Mouse (Mus musculus) cerebellum, adult 2 months (tissue): ENCODE results near the gene Mid1. TPM values are rescaled to one million over a fixed set of nuclear protein-coding genes. Genes with fewer than 3 reads are reported as not detected.
"Not testable (repeated sequence)": the region's sequence is repeated elsewhere in the genome, so short reads cannot be mapped to it uniquely, and the experiment has no call there.

Source experiments
- DNase-seq, 2 experiments: peaks; one replicate each; pipeline ENCODE4 v3.0.0; 2021
- H3K27ac ChIP-seq: fragments of 200-500 bp; 2 replicates; pipeline ENCODE4 v1.5.1; 2012; ENCODE audit warnings: low read length, control low read depth, inconsistent platforms; ENCODE audit not compliant: insufficient read depth
- H3K27me3 ChIP-seq: fragments of 200-500 bp; 2 replicates; pipeline ENCODE4 v1.6.1; 2012; ENCODE audit warnings: inconsistent platforms, mild to moderate bottlenecking, low read length, moderate library complexity; ENCODE audit not compliant: control insufficient read depth, insufficient read depth
- H3K4me1 ChIP-seq: fragments of 200-500 bp; 2 replicates; pipeline ENCODE4 v1.6.1; 2011; ENCODE audit warnings: low read length; ENCODE audit not compliant: control insufficient read depth, insufficient read depth
- H3K4me3 ChIP-seq: fragments of 200-500 bp; replicated peaks from 2 replicates; pipeline ENCODE3; 2011; ENCODE audit warnings: mild to moderate bottlenecking, low read depth, low read length, control low read depth; ENCODE audit not compliant: insufficient read depth
- CTCF ChIP-seq: fragments of 200-500 bp; IDR thresholded peaks from 2 replicates; pipeline ENCODE4 v1.5.1; 2011; ENCODE audit warnings: low read depth, mild to moderate bottlenecking, control low read depth, low read length, moderate library complexity, borderline replicate concordance; ENCODE audit not compliant: insufficient read depth
- POLR2A ChIP-seq: fragments of 200-500 bp; IDR thresholded peaks from 2 replicates; pipeline ENCODE4 v1.6.1; 2011; ENCODE audit warnings: low read length, control low read depth, borderline replicate concordance; ENCODE audit not compliant: insufficient read depth
- WGBS: fragments of 180-500 bp; shearing (Covaris S2); methylation state at CpG from one replicate; pipeline ENCODE4 v1.1.7; 2018; 5-methylcytosine and 5-hydroxymethylcytosine counted together
- polyA plus RNA-seq: library from polyadenylated mRNA; depleted of rRNA; stranded (reverse); fragments of >200 nt; gene quantifications from 2 replicates; pipeline ENCODE4 v1.2.3, GENCODE M21; 2012

The Mid1 gene
- polyA plus RNA-seq, 1 experiment: 134 TPM

DNA sequence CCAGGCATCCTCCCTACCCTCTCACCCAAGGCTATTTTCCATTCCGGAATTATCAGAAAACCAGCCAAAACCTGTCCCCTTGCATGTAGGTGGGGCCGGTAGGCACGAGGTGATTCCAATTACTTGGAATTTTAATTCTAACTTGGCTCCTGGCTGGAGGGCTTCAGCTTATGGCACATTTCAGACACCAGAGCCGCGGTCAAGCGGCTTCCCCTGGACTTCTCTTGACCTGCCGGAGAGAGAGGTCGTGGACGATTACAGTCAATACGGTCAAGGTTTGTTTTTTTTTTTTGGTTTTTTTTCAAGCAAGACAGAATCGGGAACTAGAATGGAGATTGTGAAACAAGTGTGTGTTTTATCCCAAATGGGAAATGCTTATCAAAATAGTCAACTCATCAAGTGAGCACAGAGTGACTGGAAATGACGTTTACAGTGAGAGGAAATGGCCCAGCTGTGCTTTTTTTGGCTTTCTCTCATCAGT, 295.9 kb downstream of the Mid1 start:
- no peak overlapping the region for H3K27ac ChIP-seq
- 85% methylated on average over 12 of the region's 12 CpGs for WGBS
- no peaks in the 10 kb centered on the region; the same call in 1 of the 2 replicates for H3K4me1 ChIP-seq
- DNase-seq: peak in 1 of 2 experiments; percentile 17
- H3K27me3 ChIP-seq: no peaks in the 10 kb centered on the region
- no peak overlapping the region for H3K4me3 ChIP-seq
- TF ChIP-seq CTCF (no peak), POLR2A (no peak)

DNA sequence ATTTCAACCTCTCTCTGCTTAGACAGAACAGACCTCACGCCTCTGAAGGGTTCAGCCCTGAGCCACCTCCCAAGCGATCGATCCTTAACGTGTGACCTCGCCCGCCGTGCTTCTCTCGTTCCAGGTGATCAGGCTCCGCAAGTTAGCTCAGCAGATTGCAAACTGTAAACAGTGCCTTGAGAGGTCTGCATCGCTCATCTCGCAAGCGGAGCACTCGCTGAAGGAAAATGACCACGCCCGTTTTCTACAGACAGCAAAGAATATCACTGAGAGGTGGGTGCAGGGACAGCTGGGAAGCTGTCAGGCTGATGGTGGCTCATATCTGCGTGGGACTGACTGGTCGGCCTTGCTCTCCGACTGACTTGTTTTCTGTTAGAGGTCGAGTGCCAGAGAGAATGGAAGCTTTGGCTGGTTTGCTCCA, 296.8 kb downstream of the Mid1 start:
- H3K27ac ChIP-seq, H3K27me3 ChIP-seq, H3K4me1 ChIP-seq, H3K4me3 ChIP-seq: not testable (repeated sequence)
- DNase-seq: peak; percentile 29 to 33
- WGBS: 91% methylated on average over 19 of the region's 19 CpGs

DNA sequence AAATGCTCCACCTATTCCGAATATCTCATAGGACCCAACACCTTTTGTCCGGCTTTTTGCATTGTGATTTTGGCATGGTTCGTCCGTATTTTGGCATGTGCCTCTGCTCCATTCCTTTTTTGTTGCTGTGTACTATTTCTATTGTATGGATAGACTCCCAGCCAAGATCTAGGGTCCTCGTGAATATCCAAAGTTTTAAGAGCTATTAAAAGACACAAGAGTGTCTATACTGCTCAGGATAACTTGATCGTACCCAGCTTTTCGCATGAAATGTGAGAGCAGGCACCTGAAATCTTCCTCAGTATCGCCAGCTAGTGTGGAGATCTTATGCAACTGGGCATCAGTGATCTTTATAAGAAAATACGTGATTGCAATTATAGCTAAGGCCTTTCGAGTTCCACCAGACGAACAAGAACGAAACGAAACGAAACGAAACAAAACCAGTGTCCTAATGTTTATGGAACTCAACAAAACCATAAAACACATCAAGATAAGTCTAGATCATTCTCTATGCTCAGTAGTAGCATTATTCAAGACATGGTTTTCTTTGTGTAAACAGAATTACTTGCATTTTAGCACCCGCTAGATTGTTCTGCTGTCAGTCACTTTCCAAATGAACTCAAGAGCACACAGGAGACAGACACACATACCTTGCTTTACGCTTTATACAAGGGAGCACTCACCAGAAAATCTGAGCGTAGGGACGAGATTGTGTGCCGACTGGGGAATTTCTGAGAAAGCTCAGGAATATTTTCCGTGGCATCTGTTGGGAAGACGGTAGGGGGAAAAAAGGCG, 297.8 kb downstream of the Mid1 start:
- DNase-seq, H3K4me3 ChIP-seq, H3K4me1 ChIP-seq, H3K27me3 ChIP-seq, H3K27ac ChIP-seq: not testable (repeated sequence)
- 88% methylated on average over 23 of the region's 23 CpGs for WGBS

DNA sequence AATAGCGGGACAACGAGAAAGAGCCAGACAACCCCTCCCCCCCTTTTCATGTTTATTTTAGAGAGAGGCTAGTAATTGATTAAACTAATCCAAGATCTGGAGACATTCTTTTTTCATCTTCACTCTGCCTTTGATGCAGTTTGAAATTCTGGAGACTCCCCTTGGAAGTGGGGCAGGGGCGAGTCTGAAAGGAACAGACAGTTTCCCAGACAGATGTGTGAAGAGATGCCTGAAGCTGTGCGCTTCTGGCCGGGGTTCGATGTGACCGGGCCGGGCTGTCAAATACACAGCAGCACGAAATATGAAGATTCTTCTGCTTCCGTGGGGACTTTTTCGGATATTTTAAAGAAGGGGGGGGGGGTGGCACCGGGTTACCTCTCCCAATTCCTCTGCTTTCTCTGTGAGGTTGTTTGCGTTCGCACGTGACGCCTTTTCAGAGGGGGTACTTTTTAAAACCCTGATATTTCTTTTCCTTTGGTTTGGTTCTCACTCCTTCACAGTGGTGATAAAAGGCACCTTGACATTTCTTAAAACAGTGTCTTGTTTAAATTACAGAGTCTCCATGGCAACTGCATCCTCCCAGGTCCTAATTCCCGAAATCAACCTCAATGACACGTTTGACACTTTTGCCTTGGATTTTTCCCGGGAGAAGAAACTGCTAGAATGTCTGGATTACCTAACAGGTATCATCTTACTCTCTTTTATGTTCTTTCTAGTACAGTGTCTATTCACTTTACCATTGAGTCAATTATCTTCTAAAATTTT, 298.6 kb downstream of the Mid1 start:
- not testable (repeated sequence) for H3K4me3 ChIP-seq, H3K4me1 ChIP-seq, H3K27ac ChIP-seq, DNase-seq, H3K27me3 ChIP-seq
- 87% methylated on average over 19 of the region's 19 CpGs for WGBS

DNA sequence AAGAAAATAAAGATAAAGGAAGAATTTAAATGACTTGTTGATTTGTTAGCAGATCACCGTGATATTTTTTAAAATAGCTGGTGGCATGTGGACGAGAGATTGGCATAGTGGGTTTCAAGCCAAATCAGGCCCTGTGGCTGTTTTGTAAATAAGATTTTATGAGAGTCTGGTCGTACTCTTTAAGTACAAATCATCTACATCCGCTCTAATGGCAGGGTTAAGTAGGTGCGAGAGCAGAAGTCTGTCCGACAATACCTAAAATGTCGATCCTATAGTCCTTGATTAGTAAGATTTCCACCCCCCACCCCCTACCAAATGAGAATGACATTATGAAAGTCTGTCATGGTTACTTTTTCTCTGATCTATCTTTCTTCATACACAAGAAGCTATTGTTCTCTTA, 299.3 kb downstream of the Mid1 start:
- WGBS: 86% methylated on average over 7 of the region's 7 CpGs
- not testable (repeated sequence) for H3K27ac ChIP-seq, H3K27me3 ChIP-seq, H3K4me1 ChIP-seq, H3K4me3 ChIP-seq
- peak in 1 of 2 experiments; percentile 11 for DNase-seq

DNA sequence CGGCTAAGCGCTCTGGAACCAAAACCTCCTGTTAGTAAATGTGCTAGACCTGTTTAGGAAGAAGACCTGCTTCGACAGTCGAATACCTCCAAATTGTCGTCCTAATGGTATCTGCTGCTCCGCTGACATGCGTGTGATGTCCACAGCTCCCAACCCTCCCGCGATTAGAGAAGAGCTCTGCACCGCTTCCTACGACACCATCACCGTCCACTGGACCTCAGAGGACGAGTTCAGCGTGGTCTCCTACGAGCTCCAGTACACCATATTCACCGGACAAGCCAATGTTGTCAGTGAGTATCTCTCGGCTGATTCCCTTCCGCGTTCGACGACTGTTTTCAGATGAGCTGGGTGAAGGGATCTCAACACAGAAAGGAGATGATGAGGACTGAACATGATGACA, 299.9 kb downstream of the Mid1 start:
- not testable (repeated sequence) for H3K27me3 ChIP-seq, H3K4me1 ChIP-seq, H3K27ac ChIP-seq, H3K4me3 ChIP-seq
- 89% methylated on average over 21 of the region's 21 CpGs for WGBS
- peak; percentile 32 for DNase-seq

DNA sequence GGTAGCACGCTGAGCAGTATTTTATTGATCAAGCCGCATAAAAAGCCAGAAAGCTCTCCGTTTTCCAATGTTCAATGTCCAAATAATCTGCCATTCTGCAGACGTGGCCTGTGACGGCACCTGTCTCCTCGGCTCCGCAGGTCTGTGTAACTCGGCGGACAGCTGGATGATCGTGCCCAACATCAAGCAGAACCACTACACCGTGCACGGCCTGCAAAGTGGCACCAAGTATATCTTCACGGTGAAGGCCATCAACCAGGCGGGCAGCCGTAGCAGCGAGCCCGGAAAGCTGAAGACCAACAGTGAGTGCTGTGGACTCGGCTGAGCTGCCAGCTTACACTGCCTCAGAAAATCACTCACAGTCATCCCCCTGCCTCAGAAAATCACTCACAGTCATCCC, 300.8 kb downstream of the Mid1 start:
- DNase-seq: peak; percentile 53 to 66
- not testable (repeated sequence) for H3K27me3 ChIP-seq, H3K27ac ChIP-seq, H3K4me3 ChIP-seq, H3K4me1 ChIP-seq
- WGBS: 84% methylated on average over 18 of the region's 18 CpGs

DNA sequence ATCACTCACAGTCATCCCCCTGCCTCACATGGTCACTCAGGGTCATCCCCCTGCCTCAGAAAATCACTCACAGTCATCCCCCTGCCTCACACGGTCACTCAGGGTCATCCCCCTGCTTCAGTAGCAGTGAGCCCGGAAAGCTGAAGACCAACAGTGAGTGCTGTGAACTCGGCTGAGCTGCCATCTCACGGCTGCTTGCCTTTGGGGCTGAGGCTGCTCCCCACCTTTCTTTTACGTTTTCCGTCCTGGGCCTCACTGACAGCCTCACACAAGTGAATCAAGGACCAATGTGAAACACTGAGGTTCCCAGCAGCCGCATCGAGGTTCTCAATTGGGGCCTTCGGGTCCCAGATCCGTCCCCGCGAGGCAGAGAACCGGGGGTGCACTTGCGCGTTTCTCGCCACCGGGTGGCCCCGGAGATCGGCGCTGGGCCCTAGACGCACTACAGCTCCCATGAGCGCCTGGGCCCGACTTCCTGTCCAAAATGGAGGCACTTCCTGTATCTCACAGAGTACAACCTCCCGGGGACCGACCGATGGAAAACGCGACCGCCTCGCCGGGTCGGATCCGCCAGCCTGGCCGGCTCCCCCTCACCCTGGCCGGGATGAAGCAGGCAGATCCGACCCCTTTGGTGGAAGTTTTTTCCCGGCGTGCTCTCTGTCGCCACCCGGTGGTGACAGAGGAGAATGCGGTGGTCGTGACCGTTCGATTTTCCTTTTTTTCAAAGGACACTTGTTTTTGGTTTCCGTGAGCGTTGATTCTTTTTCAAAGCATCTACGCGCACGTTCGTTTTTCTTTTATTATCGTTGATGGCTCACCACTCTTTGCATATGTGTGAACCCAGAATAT, 301.7 kb downstream of the Mid1 start:
- Histone ChIP-seq H3K27ac (peak overlapping the region; percentile 25), H3K4me3 (peak overlapping the region; percentile 50)
- 49% methylated on average over 51 of the region's 51 CpGs for WGBS
- H3K4me1 ChIP-seq, H3K27me3 ChIP-seq: not testable (repeated sequence)
- DNase-seq: peak; percentile 88 to 92

DNA sequence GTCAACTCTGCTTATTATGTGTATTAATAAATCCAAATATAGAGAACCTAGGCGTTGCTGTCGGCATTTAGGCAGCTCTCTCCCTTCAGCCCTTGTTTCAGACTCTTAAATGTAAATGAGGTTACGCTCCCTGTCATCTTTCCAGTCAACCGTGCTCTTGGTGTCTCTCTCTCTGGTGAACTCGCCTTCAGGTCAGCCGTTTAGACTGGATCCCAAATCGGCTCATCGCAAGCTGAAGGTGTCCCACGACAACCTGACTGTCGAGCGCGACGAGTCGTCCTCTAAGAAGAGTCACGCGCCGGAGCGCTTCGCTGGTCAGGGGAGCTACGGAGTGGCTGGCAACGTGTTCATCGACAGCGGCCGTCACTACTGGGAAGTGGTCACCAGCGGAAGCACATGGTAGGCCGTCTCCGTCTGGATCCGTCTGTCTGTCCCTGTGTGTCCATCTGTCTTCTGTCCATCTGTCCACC, 302.4 kb downstream of the Mid1 start:
- H3K27ac ChIP-seq, H3K4me3 ChIP-seq, H3K27me3 ChIP-seq, H3K4me1 ChIP-seq: not testable (repeated sequence)
- WGBS: 86% methylated on average over 28 of the region's 28 CpGs
- DNase-seq: peak; percentile 65 to 67

DNA sequence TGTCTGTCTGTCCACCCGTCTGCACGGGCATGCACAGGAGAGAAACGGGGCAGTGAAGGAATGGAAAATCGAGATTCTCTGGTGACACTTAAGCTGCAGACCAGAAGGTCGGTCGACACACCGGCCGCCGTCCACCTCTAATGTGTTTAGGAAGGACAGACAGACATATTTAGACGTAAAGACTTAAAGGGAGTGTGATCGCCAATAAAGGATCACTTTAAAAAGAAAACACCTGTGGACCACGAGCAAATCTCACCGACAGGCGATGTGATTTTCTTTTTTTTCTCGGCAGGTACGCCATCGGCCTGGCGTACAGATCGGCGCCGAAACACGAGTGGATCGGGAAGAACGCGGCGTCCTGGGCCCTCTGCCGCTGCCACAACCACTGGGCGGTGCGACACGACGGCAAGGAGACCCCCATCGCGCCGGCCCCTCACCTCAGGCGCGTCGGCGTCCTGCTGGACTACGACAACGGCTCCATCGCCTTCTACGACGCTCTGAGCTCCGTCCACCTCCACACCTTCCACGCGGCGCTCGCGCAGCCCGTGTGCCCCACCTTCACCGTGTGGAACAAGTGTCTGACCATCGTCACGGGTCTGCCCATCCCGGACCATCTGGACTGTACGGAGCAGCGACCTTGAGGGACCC, 303.7 kb downstream of the Mid1 start:
- peak; percentile 52 to 60 for DNase-seq
- not testable (repeated sequence) for H3K4me3 ChIP-seq, H3K27me3 ChIP-seq, H3K4me1 ChIP-seq, H3K27ac ChIP-seq
- 95% methylated on average over 56 of the region's 56 CpGs for WGBS

DNA sequence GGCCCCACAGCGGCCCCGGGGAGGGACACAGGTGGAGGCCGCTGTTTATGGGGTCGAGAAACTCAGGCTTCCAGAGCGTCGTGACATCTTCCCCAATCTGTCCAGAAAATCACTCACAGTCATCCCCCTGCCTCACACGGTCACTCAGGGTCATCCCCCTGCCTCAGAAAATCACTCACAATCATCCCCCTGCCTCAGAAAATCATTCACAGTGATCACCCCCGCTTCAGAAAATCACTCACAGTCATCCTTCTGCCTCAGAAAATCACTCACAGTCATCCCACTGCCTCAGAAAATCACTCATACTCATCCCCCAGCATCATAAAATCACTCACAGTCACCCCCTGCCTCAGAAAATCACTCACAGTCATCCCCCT, 304.2 kb downstream of the Mid1 start:
- DNase-seq, H3K4me1 ChIP-seq, H3K4me3 ChIP-seq, H3K27me3 ChIP-seq, H3K27ac ChIP-seq: not testable (repeated sequence)
- 89% methylated on average over 8 of the region's 8 CpGs for WGBS
